Mouse (Mus musculus) hematopoietic stem cell, adult 5-6 weeks (primary cell): ENCODE measurements at regions not wholly inside any gene's neighbourhood (a gene's known extent, or its start where the extent isn't known, plus 50 kb on each side); places are given as distances from the start of the nearest gene placed in this dataset.
A peak's percentile ranks its signal among the peaks of the same experiment; 100 is the strongest.

Source experiments
- ATAC-seq, 2 experiments: fragments of 125-278 bp in 1 of 2; replicated peaks in 1 of 2; 2 replicates each; pipeline ENCODE4 v1.8.0; 2016 to 2017; ENCODE audit warnings: inconsistent platforms in 2 of 2, mild to moderate bottlenecking in 2 of 2, moderate number of reproducible peaks in 2 of 2, low read depth in 1 of 2, moderate TSS enrichment in 1 of 2; ENCODE audit not compliant: low FRiP score in 2 of 2, poor library complexity in 2 of 2, severe bottlenecking in 2 of 2, insufficient read depth in 1 of 2, low TSS enrichment in 1 of 2

- no peak for ATAC-seq
Observed at GRCm38 (mm10) chr11:24286129-24287108, 208.6 kb downstream of the Bcl11a start.

- no peak for ATAC-seq
Observed at GRCm38 (mm10) chr11:24293209-24293608, 215.4 kb downstream of the Bcl11a start.

DNA sequence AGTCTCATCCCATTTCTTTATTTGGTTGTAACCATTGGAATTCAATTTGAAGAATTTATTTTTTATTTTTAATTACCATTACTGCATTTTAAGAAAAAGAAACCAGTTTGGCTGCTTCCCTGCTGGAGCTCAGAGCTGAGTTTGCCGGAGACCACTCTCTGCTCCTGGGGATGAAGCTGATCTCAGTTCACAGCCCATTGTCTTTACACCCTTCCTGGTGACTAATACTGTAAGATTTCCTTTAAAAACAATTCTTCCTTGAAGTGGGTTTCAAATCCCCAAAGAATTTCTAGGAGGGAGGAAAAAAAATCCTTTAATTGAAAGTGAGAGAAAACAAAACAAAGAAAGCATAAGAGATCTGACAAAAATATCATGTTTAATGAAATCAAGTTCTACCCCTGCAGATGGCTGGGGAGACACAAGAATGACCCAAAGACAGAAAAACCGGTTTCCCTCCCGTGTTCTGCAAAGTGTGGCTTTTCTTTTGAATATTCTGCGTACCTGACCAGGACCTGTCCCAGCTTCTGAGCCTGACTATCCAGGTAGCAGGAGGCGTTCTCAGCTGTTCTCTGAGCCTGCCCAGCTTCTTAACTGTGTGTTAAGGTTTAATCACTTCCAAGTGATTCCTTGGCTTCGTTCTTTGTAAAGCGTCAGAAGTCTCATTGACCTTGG is 216.1 kb downstream of the Bcl11a start:
- no peak for ATAC-seq

GRCm38 (mm10) chr11:24296893-24297624 is 219.2 kb downstream of the Bcl11a start:
- ATAC-seq = peak; percentile 19 to 33; a peak in 3 of 4 replicates

- peak; percentile 74 to 78 for ATAC-seq
Observed at GRCm38 (mm10) chr11:24297763-24298162, 219.9 kb downstream of the Bcl11a start.

GRCm38 (mm10) chr11:24300351-24300750 is 222.5 kb downstream of the Bcl11a start:
- no peak for ATAC-seq

DNA sequence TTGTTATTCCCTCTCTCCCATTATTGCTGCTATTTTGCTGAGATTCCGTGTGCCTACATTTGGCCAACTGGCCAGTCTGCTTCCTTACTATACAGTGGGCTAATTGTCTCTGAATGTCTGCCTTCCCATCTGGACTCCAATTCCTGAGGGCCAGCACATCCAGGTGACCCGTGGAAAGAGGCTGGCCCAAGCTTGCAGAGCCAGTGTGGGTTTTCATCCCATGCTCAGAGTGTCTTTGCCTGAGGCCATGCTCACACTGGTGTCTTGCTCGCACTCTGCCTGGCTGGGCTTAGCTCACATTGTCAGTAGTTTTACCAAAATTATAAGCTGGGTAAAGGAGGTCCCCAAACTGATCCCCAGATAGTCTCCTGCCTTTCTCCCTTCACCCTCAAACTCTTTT is 223.3 kb downstream of the Bcl11a start:
- no peak for ATAC-seq

GRCm38 (mm10) chr11:24305145-24305553 is 227.3 kb downstream of the Bcl11a start:
- peak; percentile 43 to 46; a peak in 2 of 4 replicates for ATAC-seq

- ATAC-seq = peak; percentile 86 to 88
Observed at GRCm38 (mm10) chr11:24305691-24306090, 227.8 kb downstream of the Bcl11a start.

DNA sequence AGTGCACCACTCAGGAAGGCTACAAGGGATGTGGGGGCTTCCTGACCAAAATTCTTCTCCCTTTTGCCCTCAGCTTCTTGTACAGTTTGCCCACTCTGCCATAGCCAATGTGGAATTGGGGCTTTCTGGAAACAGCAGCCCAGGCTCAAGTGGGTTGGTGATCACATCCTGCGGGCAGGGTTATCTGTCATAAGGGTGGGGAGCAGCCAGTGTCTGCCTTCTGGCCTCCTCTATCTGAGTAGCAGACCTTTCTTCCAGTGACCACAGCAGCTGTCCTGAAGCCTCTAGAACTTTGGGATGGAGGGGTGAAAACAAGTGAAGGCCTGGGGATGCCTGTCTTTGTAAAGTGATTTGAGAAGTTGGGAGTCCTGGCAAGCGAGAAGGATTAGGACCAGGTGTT is 228.2 kb downstream of the Bcl11a start:
- ATAC-seq = 0 out of 4 replicates have a peak, but pooled peaks of 1 of the 2 experiments have one; percentile 15

DNA sequence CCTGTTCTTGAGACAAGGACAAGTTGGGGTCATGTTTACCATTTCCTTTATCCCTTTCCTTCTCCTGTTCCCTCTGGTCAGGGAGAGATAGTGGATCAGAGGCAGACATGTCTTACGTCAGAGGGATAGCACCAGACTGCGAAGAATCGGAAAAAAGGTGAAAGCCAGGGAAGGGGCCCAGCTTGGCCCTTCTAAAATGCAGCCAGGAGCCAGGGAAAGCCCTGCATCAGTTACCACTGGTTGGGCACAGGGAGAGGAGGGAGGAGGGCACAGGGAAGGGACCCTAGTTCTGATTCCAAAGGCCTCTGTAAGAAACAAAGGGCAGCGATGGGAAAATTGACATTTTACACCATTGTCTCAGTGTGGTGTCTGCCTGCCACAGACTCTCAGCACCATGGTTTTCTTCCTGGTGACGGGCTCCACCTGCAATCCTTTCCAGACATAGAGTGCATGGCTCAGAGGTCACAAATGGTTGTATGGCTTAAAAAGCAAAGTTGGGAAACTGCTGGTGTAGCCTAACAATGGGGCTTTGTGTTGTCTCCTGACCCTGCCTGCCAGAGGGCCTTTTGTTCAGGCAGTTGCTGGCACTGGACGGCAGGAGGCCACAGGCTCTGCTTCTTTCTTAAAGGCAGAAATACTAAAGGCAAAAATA is 229.9 kb downstream of the Bcl11a start:
- no peak for ATAC-seq

GRCm38 (mm10) chr11:24308253-24308633 is 230.4 kb downstream of the Bcl11a start:
- ATAC-seq = no peak

DNA sequence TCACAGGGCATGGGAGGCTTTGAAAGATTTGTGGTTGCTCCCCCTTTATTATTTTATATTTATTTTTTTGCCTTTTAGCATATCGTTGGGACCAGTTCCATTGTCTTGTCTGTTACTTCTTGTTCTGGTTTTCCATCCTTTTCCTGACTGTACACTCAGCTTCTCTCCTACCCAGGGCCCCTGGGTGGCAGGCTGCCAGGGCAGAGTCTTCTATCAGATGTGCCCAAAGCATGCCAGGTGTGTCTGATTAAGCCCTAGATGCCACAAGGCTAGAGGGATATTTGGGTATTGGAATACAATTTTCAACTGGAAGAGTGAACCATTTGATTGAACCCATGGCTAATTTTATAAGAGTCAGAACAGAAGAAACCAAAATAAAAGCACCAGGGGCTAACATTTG is 236.2 kb downstream of the Bcl11a start:
- ATAC-seq = no peak

- ATAC-seq = 0 out of 4 replicates have a peak, but pooled peaks of 1 of the 2 experiments have one; percentile 22
Observed at GRCm38 (mm10) chr11:24315582-24315981, 237.7 kb downstream of the Bcl11a start.

GRCm38 (mm10) chr11:24316198-24316597 is 238.3 kb downstream of the Bcl11a start:
- ATAC-seq = no peak

- ATAC-seq = no peak
Observed at GRCm38 (mm10) chr11:24317989-24318735, 240.3 kb downstream of the Bcl11a start.

DNA sequence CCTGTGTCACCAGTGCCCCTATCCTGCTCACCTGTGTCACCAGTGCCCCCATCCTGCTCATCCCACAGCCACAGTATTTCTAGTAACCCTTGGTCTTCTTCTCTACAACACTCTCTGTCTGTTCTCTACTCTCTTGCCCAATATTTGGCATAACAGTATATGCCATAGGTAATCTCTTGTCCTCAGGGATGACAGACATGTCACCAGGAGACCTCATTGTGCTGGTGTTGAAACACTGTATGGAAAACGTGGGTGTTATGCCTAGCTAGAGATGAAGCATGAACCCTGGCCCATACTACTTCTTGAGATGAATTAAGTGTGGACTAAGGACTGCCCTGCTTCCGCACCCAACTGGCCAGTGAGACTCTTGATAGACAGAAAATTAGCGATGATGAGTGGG is 241.4 kb downstream of the Bcl11a start:
- ATAC-seq = no peak
